Mouse (Mus musculus) liver, embryonic 15.5 days (tissue): Measurements from ENCODE around the gene Slc6a1. TPM values are rescaled to one million over a fixed set of nuclear protein-coding genes. Genes with fewer than 3 reads are reported as not detected.

Experiments
- ATAC-seq: fragments of 200-750 bp; cut with Nextera tagmentation; 2 replicates; pipeline ENCODE4 v1.8.0; 2017; ENCODE audit warnings: moderate number of reproducible peaks, mild to moderate bottlenecking, moderate library complexity; ENCODE audit not compliant: insufficient read depth
- H3K27ac ChIP-seq: fragments of 300-500 bp; sonication (generic); replicated peaks from 2 replicates; pipeline ENCODE4 v1.5.1; 2015; ENCODE audit warnings: mild to moderate bottlenecking, inconsistent platforms
- H3K27me3 ChIP-seq: fragments of 300-500 bp; sonication (generic); 2 replicates; pipeline ENCODE4 v1.6.1; 2015; ENCODE audit warnings: mild to moderate bottlenecking, inconsistent platforms
- H3K36me3 ChIP-seq: fragments of 300-500 bp; sonication (generic); replicated peaks from 2 replicates; pipeline ENCODE4 v1.6.1; 2015; ENCODE audit warnings: moderate library complexity, mild to moderate bottlenecking, inconsistent platforms
- H3K4me1 ChIP-seq: fragments of 300-500 bp; sonication (generic); replicated peaks from 2 replicates; pipeline ENCODE4 v1.6.1; 2015; ENCODE audit warnings: inconsistent platforms
- H3K4me2 ChIP-seq: fragments of 300-500 bp; sonication (generic); 2 replicates; pipeline ENCODE4 v1.6.1; 2015; ENCODE audit warnings: moderate library complexity, mild to moderate bottlenecking, inconsistent platforms
- H3K4me3 ChIP-seq: fragments of 300-500 bp; sonication (generic); replicated peaks from 2 replicates; pipeline ENCODE4 v1.5.1; 2015; ENCODE audit warnings: mild to moderate bottlenecking, inconsistent platforms
- H3K9ac ChIP-seq: fragments of 300-500 bp; sonication (generic); 2 replicates; pipeline ENCODE4 v1.6.1; 2015; ENCODE audit warnings: moderate library complexity, mild to moderate bottlenecking, inconsistent platforms
- H3K9me3 ChIP-seq: fragments of 300-500 bp; sonication (generic); replicated peaks from 2 replicates; pipeline ENCODE4 v1.6.1; 2016; ENCODE audit warnings: inconsistent platforms
- WGBS: fragments of 180-500 bp; shearing (Covaris S2); methylation state at CpG from one replicate; pipeline ENCODE4 v1.1.7; 2015; ENCODE audit warnings: mixed read lengths; ENCODE audit not compliant: insufficient replicate concordance; 5-methylcytosine and 5-hydroxymethylcytosine counted together
- polyA plus RNA-seq: library from polyadenylated mRNA; unstranded; fragments of >200 nt; fragmentation: Nextera tagmentation; extraction: Ambion mirVana; gene quantifications from 2 replicates; pipeline ENCODE4 v1.2.1, GENCODE M21; 2015

Slc6a1 gene
- polyA plus RNA-seq, 1 experiment from 2014 or later = 0.09 TPM

DNA sequence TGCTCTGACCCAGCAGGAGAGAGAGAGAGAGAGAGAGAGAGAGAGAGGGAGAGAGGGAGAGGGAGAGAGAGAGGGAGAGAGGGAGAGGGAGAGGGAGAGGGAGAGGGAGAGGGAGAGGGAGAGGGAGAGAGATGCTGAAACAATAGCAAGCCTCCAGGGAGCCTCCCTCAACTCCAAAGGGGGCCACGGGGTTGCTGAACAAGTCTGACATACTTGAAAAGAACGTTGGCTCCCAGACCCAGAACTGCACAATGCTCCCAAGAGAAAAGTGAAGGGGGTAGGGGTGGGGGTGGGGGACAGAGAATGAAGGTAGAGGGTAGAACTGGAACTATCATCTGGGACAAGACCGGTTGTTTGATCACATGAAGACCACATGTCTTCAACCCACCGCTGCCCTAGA is 14.5 kb upstream of the Slc6a1 start:
- Histone ChIP-seq H3K4me2 (no peak overlapping the region), H3K9ac (no peak overlapping the region), H3K9me3 (no peaks in the 10 kb centered on the region), H3K4me3 (no peak overlapping the region), H3K27me3 (no peaks in the 10 kb centered on the region; the same call in 1 of the 2 replicates), H3K36me3 (no peaks in the 10 kb centered on the region), H3K27ac (no peak overlapping the region), H3K4me1 (no peaks in the 10 kb centered on the region)
- no peak for ATAC-seq
- WGBS = 43% methylated on average over 4 of the region's 4 CpGs

DNA sequence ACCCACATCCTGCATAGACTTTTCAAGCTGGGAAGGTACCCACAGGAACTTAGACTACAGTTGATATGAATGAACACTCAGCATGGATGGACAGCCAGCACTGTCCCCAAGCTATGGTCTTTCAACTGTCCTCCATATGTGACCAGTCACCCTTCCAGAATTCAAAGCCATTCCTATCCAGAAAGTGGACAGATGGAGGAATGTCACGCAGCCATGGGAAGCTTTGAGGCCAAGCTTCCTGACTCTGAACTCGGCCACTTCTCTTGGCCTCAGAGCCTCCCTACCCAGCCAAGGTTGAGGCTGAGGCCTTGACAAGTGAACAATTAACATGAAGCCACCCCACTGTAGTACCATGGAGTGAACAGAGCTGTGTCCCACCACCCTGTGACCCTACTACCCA is 12.8 kb upstream of the Slc6a1 start:
- Histone ChIP-seq H3K27ac (no peak overlapping the region), H3K36me3 (no peaks in the 10 kb centered on the region), H3K4me1 (no peaks in the 10 kb centered on the region), H3K27me3 (peaks cover 7% of the 10 kb centered on the region), H3K9ac (no peak overlapping the region), H3K4me2 (no peak overlapping the region), H3K9me3 (no peaks in the 10 kb centered on the region), H3K4me3 (no peak overlapping the region)
- WGBS = 60% methylated on average over 2 of the region's 2 CpGs
- no peak for ATAC-seq

DNA sequence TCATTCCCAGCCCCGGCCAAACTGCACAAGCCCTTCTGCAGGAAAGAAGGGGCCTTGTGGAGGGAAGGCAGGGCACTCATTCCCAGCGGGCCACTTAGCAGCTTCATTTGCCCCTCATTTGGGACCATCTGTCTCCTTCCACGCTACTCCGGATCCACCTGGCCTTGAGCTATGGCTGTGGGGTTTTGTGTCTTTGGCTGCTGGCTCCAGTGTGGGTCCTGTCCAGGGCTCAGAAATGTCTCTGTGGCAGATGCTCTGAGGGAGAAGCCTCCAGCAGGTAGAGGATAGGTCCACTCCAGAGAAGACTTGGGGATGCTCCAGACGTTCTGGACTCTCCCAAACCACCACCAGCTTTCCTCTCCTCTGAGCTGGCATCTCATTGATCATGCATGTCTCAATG is 11.6 kb upstream of the Slc6a1 start:
- no peaks in the 10 kb centered on the region for H3K4me1 ChIP-seq
- no peaks in the 10 kb centered on the region for H3K36me3 ChIP-seq
- peaks cover 7% of the 10 kb centered on the region for H3K27me3 ChIP-seq
- no peak for ATAC-seq
- no peak overlapping the region for H3K4me3 ChIP-seq
- 30% methylated on average over 5 of the region's 5 CpGs for WGBS
- H3K27ac ChIP-seq = no peak overlapping the region
- no peak overlapping the region for H3K4me2 ChIP-seq
- no peak overlapping the region for H3K9ac ChIP-seq
- H3K9me3 ChIP-seq = no peaks in the 10 kb centered on the region

DNA sequence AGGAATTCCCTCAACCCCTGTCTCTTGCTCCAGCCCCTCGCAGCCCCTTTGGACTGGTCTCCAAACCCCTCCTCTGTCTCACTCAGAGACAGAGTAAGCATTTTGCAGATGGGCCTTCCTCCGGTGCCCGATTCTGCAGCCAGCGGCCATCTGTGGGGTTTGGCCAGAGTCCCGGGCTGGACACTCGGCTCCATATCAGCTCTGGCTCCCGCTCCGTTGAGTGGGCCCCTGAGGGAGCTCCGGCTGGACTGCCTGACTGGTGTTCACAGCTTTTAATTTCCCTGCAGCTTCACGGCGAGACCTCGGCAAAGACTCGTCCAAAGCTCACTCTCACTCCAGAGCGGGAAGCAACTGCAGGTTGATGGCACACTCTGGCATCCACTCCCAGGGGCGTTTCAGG is 10.2 kb upstream of the Slc6a1 start:
- H3K36me3 ChIP-seq = no peaks in the 10 kb centered on the region
- WGBS = 70% methylated on average over 15 of the region's 15 CpGs

DNA sequence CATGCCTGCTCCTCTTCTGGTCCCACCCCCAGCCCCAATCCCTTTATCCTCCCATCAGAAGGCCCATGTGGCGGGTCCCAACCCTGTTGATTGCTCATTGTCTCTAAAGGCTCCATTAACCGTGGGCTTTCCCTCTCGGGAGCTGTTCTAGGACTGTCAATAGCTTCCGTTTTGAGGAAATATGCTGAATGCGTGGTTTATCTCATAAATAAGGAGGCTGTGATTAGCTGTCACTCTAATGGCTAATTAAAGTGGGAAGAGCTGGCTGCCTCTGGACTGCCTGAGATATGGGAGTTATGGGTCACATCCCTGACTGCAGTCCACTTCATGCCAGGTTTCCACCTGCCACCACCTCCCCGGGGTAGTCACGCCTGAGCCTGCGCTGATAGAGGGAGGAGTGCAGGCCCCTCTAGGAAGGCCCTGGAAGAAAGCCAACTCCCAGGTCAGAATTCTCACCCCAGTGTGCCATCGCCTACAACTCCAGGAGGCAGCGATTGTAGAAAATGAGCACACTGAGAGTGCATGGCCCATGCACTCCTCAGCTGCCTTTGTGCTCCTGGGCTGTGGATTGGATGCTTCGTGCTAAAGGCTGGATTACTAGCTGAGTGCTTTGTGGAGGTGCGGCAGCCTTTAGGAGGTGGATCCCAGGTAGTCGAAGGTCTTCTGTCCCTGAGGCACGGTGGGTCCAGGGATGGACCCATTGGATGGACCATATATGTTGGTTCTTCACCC is 8.3 kb upstream of the Slc6a1 start:
- 41% methylated on average over 14 of the region's 14 CpGs for WGBS
- Histone ChIP-seq H3K27me3 (peaks cover 12% of the 10 kb centered on the region; the same call in 1 of the 2 replicates), H3K9me3 (no peaks in the 10 kb centered on the region), H3K36me3 (no peaks in the 10 kb centered on the region), H3K9ac (no peak overlapping the region), H3K4me1 (no peaks in the 10 kb centered on the region), H3K4me3 (no peak overlapping the region), H3K27ac (no peak overlapping the region), H3K4me2 (no peak overlapping the region)
- no peak for ATAC-seq

More for the DNA sequence above, 10.2 kb upstream of the Slc6a1 start:
- Histone ChIP-seq H3K9me3 (no peaks in the 10 kb centered on the region), H3K4me1 (no peaks in the 10 kb centered on the region), H3K4me2 (no peak overlapping the region), H3K27ac (no peak overlapping the region), H3K27me3 (peaks cover 7% of the 10 kb centered on the region; the same call in 1 of the 2 replicates), H3K4me3 (no peak overlapping the region), H3K9ac (no peak overlapping the region)
- ATAC-seq = no peak

DNA sequence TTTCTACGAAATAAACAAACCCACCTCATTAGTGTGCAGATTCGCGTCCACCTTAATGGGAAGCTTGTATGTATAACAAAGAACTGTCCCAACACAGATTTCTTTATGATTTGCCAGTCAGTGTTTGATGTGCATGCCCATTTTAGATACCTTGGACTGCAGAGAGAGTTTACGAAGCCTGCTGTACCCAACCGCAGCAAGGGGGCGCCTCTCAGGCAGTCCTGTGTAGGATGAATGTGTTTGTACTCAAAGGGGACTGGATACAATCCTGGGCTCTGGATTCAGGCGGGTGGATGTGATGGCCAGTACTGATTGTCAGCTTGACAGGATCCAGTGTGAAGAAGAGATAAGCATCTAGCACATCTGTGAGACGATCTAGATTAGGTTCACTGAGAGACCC is 6.6 kb upstream of the Slc6a1 start:
- Histone ChIP-seq H3K4me3 (no peak overlapping the region), H3K27me3 (peaks cover 13% of the 10 kb centered on the region), H3K27ac (no peak overlapping the region), H3K36me3 (no peaks in the 10 kb centered on the region), H3K9me3 (no peaks in the 10 kb centered on the region), H3K9ac (no peak overlapping the region), H3K4me2 (no peak overlapping the region), H3K4me1 (no peaks in the 10 kb centered on the region)
- ATAC-seq = no peak
- 50% methylated on average over 8 of the region's 8 CpGs for WGBS

DNA sequence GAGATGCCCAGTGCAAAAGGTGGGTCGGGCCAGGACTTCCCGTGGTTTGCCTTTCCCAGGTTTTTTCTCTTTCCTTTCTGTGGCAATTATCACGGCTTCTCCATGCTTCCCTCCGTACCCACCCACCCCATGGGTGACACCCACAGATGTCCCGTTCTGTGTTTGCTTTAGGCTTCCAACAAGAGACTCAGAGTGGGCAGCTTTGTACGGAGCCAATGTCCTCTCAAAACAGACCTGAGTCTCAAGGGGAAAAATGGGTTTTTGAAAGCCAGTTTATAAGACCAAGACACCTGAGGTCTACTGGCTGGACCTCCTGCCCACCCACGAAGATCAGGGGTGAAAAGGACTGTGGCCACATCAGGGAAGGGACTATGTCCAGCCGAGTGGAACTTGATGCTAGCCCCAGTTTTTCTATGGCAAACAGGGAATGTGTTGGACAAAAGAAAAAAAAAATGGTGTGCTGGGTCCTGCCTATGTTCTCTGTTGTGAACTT is 889 bp downstream of the Slc6a1 start:
- Histone ChIP-seq H3K4me1 (no peaks in the 10 kb centered on the region), H3K27ac (no peak overlapping the region), H3K36me3 (no peaks in the 10 kb centered on the region), H3K9me3 (no peaks in the 10 kb centered on the region), H3K9ac (no peak overlapping the region), H3K4me2 (no peak overlapping the region), H3K4me3 (no peak overlapping the region), H3K27me3 (peaks cover 73% of the 10 kb centered on the region)
- 7% methylated on average over 8 of the region's 8 CpGs for WGBS
- no peak for ATAC-seq

DNA sequence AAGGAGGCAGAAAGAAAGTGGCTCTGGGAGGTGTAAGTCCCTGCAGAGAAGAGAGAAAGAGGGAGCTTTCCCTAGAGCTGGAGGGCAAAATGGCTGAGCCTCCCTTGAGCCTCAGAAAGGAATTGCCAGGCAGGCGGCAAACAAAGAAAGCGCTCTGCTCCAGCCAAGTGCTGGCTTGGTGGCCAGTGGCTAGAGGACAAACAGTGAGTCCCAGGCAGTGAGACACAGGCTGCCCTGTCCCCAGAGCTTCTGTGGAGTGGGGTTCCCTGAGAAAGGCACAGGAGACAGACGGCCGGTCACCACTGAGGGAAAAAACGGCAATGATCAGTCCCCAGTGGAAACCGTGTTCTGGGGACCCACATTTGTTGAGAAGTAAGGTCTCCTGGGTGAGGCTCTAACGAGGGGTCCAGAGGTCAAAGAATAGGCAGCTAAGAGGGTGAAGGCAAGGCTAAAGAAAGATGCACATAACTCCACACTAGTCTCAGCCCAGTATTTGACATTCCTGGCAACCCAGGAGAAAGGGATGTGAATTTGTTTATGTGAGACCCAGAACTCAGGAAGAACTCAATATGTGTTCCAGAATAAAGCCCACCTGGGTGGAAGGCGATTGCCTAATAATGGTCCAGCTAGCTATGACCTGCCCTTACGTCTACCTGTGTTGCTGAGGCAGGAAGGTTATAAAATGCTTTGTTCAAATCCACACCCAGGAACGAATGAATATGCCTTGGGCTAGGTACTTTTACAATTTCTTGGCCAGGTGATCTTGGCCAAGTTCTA is 1.7 kb downstream of the Slc6a1 start:
- WGBS = 35% methylated on average over 10 of the region's 10 CpGs
- Histone ChIP-seq H3K27me3 (peaks cover 71% of the 10 kb centered on the region), H3K9me3 (no peaks in the 10 kb centered on the region), H3K36me3 (no peaks in the 10 kb centered on the region), H3K4me3 (no peak overlapping the region), H3K9ac (no peak overlapping the region), H3K27ac (no peak overlapping the region), H3K4me2 (no peak overlapping the region), H3K4me1 (no peaks in the 10 kb centered on the region)
- ATAC-seq = no peak

DNA sequence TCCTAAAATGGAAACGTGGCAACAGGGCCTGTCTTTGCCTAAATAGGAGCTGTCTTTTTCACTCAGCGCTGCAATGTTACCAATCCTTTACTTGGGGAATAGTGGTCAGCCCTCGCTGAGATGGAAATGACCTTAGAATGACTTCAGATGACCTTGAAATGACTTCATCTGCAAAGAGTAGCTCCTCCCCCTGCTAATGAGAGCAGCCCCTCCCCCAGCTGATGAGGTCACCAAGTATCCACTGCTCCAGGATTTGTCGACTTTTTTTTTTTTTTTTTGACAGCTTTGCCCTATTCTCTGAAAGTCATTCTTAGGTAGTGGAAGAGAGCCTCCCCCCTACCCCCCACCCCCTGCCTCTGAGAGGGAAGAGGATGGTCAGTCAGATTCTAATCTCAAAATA is 3.0 kb downstream of the Slc6a1 start:
- Histone ChIP-seq H3K9ac (no peak overlapping the region), H3K4me2 (no peak overlapping the region), H3K36me3 (no peaks in the 10 kb centered on the region), H3K4me3 (no peak overlapping the region), H3K27ac (no peak overlapping the region), H3K27me3 (peaks cover 71% of the 10 kb centered on the region), H3K4me1 (no peaks in the 10 kb centered on the region), H3K9me3 (no peaks in the 10 kb centered on the region)
- no peak for ATAC-seq
- 27% methylated on average over 4 of the region's 4 CpGs for WGBS

DNA sequence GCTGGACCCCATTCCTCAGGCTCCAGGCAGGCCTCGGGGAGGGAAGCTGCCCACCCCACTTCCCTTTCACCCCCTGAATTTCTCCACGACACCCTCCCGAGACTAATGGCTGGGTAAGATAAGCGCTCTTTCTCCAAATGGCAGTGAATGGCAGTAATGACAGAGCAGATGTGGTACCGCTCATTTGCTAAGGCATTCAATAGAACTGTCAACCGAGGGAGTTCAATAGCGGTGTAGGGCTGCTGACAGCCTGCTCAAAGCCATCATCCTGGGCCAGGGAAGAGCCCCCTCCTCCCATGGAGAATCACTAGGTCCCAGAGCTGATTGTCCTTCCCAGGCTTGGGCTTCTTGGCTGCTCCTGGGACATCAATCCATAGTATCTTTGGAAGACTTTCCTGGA is 6.7 kb downstream of the Slc6a1 start:
- 26% methylated on average over 7 of the region's 7 CpGs for WGBS
- H3K27ac ChIP-seq = no peak overlapping the region
- ATAC-seq = no peak

DNA sequence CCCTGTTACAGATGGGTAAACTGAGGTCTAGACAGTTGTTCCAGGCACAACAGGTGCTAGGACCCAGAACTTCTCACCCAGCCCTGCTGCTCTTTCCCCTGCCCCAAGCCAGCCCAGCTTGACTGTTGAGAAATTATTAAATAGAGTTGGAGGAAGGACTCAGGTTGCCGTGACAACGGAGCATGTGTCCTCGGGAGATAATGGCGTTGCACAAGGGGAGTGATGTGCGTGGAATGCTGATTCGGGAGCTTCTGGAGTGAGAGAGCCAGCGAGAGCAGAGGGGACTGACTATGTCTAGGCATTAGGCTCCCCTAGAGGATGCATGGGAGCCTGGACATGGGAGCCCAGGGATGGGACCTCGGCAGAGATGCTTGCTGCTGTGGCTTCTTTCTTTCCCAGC is 7.7 kb downstream of the Slc6a1 start:
- 47% methylated on average over 8 of the region's 8 CpGs for WGBS
- Histone ChIP-seq H3K36me3 (no peaks in the 10 kb centered on the region), H3K9ac (no peak overlapping the region), H3K4me3 (no peak overlapping the region), H3K27ac (no peak overlapping the region), H3K4me1 (no peaks in the 10 kb centered on the region), H3K4me2 (no peak overlapping the region), H3K27me3 (peaks cover 31% of the 10 kb centered on the region), H3K9me3 (no peaks in the 10 kb centered on the region)
- no peak for ATAC-seq

More for the DNA sequence above, 6.7 kb downstream of the Slc6a1 start:
- Histone ChIP-seq H3K27me3 (peaks cover 41% of the 10 kb centered on the region), H3K4me1 (no peaks in the 10 kb centered on the region), H3K9me3 (no peaks in the 10 kb centered on the region), H3K9ac (no peak overlapping the region), H3K36me3 (no peaks in the 10 kb centered on the region), H3K4me3 (no peak overlapping the region), H3K4me2 (no peak overlapping the region)
